Mouse (Mus musculus): ENCODE data around the gene 1700001C19Rik. TPM values are rescaled to one million over a fixed set of nuclear protein-coding genes. Genes with fewer than 3 reads are reported as not detected.
A peak's percentile ranks its signal among the peaks of the same experiment; 100 is the strongest.

The 1700001C19Rik gene
- not detected for polyA plus RNA-seq (2017; shearing (Covaris generic))

DNA sequence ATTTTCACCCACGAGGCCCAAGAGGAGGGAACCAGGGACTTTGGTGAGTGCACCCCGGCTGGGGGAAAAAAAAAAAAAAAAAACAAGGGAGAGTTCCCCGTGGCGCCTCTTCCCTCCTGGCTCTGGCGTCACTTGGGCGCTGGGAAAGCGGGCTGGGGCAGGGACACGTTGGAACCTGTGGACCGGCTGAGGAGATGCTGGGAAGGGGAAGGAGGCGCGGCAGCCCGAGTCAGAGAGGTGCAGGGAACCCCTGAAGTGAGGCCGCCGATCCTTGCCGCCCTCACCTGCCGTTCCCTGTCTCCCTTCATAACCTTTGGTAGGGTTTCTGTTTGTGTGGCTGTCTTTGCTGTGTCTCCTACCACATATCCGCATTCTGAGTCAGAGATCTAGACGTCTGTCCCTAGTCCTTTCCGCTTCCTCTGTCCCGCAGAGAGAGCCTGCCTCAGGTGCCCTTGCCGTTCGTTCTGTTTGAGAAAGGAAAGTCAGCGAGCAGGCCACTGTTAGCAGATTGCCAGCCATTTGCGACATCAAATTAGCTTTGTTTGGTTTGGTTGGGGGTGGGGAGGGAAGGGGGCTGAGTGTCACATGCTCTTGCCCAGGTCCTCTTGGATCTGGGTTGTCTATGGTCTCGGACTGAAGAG, at the start of gene 1700001C19Rik:
TSS of gene 1700001C19Rik (minus strand) at position 470 of the 641 bp plus-strand sequence.
- ATAC-seq: peak; percentile 63

DNA sequence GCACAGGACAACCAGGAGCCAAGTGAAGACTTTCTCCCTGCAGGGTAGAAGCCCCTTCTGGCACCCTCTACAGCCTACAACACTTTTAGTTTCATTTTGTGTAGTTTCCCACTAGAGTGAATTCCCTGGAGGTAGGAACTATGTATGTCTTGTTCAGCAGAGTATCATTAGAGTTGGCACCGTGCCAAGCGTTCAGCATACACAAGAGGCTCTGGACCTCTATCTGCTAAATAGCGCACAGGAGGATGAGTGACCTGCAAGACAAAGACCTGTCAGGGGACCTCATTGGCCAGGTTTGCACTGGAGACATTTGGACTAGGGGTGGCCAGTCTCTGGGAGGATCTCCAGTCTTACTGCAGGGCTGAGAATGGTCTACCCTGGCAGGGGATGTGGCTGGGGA, 48.6 kb upstream of the 1700001C19Rik start:
- ATAC-seq: no peak

DNA sequence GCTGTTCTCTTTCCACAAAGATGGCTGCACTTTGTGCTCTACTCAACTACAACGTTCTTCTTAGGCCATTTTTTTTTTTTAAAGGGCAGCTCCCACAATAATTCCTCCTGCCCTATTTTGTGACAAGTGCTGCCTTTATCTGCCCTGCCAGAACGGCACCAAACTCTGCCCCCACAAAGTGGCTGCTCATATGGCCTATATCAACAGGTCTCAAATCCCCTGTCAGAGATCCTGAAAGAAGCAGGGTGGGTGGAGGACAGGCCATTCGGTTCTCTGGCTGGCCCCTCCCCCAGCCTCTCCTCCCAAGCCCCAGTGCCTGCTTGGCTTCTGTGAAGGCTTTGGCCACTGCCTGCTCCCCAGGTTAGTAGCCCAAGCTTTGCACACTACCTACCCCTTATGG, 47.8 kb upstream of the 1700001C19Rik start:
- no peak for ATAC-seq

DNA sequence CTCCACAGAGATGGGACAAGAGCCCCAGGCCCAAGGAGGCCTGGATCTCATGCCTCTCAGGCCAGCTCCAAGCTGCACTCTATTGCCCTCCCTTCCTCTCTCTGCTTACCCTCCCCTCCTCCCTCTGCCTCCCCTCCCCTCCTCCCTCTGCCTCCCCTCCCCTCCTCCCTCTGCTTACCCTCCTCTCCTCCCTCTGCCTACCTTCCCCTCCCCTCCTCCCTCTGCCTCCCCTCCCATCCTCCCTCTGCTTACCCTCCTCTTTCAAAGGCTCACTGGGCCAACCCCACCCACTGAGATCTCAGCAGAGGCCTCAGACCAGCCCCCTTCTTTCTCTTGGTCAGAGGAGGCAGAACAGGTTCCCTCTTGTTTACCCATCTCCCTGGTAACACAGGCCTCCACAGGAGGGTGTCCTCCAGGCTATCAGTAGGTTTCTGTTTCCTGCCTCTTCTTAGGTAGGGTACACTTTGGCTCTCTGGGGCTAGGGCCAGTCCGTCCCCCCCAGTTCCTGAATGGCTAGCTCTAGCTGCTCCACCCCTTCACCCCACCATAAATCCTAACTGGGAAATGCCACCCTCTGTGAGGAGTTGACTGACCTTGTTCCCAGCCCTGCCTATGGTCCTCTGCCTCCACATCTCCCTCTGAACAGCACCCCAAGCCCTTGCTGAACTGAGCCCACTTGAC, 47.2 kb upstream of the 1700001C19Rik start:
- no peak for ATAC-seq

DNA sequence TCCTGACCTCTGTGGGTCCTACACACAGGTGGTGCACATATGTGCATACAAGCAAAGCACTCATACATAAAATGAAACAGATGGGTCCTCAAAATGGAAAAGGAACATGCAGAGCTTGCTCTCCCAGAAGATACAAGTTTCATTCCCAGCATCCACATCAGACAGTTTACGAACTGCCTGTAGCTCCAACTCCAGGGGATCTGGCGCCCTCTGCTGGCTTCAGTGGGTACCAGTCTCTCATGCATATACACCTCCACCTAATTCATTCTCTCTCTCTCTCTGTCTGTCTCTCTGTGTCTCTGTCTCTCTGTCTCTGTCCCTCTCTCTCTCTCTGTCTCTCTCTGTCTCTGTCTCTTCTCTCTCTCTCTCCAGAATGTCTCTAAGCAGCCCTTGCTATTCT, 45.2 kb upstream of the 1700001C19Rik start:
- ATAC-seq: no peak

DNA sequence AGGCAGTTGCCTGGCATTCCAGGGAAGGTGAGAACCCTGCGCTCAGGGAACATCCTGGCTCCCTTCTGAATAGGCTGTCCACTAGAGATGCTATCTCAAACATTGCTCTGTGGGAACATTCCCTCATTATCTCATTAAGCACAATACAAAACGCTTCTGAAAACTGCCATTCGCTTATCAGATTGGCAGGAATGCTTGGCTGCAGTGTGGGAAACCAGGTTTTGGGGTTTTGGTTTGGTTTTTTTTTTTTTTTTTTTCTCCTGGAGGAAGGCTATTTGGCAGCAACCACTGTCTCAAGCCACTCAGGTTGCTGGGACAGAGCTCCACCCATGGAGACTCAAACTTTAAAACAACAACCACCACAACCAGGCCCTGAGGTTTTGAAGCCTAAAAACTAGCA, 42.7 kb upstream of the 1700001C19Rik start:
- ATAC-seq: no peak

DNA sequence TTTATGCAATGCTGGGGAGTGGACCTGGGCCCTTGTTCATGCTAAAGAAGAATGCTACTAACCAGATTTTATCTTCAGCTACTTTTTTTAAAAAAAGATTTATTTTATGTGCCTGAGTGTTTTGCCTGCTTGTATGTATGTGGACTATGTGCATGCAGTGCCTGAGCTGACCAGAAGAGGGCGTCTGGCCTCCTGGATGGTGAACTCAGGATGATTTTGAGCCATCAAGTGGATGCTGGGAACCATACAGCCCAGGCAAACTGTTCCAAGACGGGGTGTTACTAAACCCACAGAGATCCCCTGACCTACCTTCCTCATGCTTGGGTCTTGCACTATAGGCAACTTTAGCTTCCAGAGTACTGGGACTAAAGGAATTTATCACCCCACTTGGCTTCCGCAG, 38.5 kb upstream of the 1700001C19Rik start:
- ATAC-seq: no peak

DNA sequence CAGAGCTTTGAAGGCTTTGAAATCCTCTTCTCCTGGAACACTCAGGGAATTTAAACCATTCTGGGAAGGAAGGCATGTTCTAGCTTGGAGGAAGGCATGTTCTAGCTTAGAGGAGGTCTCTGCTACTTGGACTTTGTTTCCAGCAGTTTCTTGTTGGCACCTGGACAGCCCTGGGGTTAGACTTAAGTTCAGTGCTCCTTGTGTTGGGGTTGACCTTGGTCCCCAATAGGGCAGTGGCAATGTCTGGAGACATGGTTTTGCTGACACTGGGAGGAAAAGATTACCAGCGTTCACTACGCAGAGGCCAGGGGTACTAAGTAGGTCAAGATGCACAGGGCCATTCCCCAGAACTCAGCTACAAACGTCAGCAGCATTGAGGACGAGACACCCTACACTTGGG, 38.0 kb upstream of the 1700001C19Rik start:
- no peak for ATAC-seq

DNA sequence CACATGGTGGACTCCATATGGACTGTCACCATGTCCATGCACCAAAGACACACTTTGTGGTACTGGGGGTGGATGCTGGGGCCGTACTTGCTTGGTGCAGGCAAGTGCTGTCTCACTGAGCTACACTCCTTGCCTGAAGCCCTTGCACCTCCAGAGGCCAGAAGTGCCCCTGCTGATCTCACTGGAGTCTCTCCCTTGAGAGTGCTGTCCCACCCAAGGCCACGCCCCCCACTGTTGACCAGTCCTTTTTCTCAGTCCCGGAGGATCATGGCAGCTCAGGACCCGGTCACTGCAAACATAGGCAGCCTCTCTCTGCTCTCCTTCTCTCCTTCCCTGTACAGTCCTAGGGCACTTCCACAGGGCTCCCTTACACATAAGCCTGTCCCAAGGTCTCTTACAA, 37.1 kb upstream of the 1700001C19Rik start:
- no peak for ATAC-seq

DNA sequence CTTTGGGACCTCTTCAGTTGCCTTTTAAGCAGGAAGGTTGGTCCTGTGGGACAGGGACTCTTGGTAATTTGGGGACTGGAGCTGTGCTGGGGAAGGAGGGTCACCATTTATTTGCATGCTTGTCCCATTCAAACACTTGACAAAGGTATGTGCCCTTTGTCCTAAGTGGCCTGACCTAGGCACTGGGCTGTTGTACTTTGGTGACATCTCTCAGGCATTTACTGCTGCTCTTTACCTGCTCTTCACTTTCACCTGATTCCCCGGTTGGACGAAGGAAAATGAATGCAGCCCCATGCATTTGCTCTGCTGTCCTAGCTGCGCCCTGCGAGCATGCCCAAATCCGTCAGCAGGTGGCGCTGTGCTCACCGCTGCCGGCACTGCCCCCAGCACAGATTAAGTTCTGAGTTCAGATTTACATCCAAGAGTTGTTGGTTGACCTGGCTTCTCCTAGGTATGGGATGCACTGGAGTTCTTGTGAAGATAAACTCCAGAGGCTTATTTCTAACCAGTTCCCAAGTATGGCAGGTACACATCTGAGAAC, 36.3 kb upstream of the 1700001C19Rik start:
- peak; percentile 35 for ATAC-seq

DNA sequence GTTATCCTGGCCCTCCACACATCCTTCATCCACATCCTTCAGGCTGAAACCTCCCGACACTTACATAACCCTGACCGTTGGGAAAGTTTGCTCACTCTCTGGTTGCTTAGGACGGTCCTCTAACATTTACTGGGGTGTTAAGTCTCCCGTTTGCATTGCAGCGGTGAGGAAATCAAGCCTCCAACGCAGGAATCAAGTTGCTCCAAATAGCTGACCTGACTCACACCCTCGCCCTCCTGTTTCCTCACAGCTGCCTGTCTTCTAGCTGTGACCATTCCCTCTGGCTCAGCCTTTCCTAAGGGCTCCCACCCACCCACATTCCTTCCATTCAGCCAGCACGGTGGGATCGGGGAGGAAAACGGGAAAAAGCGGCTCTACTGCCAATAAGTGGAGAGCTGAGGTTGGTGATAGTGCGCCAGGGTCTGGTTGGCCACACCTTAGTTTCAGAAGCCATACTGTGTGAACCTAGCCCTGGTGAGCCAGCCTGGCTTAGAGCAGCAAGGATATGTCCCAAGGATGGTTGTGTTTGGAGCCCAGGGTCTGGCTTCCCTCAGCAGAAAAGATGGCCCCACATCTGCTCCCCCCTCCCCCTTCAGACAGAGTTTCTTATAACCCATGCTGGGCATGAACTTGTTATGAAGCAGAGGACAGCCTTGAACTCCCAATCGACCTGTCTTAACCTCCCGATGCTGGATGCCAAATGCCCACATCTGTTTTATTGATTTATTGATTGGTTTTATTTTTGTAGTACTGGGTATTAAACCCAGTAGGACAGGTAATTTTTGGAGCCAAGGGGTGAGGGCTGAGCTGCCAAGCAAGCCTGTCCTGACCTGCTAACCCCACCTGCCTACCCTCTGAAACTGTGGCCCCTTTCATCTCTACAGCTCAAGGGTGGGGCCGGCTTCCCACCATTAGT, 35.5 kb upstream of the 1700001C19Rik start:
- no peak for ATAC-seq

DNA sequence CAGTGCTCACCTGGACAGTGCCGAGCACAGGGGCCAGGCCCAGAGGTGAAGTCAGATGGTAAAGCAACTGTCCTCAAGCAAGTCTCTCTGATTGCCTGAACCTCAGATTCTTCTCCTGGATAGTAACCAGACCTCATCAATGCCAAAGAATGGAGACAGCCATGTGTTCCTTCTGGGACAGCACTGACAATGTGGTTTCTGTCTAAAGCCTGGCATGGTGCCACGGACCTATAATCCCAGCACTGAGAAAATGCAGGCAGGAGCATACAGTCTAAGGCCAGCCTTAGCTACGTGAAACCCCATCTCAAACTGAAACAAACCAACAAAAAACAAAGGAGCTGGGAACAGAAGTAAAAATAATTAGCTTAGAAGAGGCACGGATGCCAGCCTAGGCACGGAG, 33.5 kb upstream of the 1700001C19Rik start:
- ATAC-seq: no peak

DNA sequence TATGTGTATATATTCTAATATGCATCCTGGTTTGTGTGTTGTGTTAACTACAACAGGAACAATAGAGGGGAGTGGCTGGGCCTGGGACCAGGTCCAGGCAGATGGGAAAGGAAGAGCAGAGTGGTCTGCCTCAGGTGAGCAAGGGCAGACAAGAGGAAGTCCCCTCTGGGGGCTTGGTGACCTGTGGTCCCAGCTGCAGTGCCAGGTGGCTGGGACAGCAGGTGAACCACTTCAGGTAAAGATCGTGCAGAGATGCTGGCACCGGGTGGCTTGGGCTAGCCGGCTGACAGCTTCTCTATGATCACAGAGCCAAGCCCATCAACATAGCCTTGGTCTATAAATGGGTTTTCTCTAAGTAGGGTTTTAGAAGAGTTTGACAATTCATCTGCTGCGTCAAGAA, 32.9 kb upstream of the 1700001C19Rik start:
- ATAC-seq: no peak

DNA sequence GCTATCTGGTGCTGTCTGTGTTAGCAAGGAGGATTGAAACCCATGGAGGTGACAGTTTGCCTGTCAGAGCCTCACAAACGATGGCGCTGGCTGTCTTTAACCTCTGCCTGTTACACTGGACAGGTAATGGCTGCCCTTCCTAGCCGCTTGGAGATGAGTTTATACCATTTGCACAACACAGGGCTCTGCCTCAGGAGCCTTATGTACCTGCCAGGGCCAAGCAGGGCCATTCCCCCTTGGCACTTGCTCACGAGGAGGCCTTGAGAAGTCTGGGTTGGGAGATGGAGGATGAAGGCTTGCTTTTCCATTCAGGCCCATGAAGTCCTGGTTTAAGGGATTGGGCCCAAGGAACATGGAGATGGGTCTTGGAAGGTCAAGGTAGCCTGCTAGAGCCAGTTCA, 32.5 kb upstream of the 1700001C19Rik start:
- ATAC-seq: no peak

DNA sequence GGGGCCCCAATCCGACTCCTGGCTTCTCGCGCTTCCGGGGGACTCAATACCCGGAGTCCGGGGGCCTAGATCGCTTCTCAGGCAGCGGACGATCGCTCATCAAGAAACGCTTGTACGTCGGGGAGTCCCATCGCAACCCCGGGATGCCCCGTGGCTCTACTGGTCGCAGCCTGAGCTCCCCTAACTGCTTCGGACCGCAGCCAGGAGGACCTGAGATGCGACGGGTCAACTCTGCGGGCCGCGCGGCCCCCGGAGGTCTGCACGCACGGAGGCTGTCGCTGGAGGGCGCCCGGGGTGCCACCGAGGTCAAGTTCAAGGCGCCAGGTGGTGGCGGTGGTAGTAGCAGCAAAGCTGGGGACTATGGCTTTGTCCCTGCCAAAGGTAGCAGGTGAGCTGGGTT, 31.3 kb upstream of the 1700001C19Rik start:
- no peak for ATAC-seq

DNA sequence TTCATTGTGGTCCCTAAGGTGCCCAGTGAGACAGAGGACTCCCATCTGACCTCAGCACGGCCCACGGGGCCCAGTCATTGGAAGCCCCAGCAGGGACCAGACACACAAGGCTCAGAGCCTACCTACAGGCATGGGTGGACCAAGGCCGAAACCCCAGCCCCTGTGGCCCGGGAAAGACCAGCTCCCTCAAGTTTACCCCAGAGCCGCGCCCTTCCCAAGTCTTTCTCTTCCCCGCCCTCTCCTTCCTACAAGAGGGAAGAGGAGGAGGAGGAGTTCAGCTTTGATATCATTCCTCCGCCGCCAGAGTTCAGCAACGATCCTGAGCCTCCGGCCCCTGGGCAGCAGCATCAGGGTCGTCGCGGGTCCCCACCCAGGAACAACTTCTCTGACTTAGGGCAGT, 30.9 kb upstream of the 1700001C19Rik start:
- no peak for ATAC-seq

DNA sequence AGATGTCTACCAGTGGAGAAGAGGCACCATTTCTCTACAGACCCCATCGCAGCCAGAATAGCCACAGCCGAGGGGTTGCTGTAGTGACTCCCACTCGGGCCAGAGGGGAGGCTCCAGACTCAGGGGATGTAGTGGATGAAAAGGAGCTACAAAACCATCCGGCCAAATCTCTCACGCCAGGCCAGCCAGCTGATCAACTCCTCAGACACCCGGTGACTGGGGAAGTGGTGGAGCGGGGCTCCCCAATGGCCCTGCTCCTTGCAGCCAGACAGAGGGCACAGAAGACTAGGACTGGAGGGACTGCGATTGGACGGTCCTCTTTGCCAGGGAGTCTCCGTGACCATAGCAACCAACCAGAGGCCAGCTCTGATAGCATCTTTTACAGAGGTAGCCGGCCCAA, 30.5 kb upstream of the 1700001C19Rik start:
- no peak for ATAC-seq

DNA sequence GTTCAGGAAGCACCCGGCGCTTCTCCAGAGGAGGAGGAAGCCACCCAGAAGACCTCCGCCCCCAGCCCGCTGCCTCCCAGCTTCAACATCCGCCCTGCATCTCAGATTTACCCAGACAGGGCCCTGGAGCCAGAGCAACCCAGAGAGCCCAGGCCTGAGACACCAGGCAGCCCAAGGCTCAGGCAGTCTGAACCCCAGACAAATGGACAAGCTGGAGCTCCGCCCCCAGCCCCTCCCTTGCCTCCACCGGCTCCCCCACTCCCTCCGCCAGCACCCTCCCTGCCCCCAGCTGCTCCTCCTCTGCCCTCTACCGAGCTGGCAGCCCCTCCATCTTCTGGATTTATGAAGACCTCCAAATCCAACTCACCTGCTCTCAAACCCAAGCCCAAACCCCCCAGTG, 29.1 kb upstream of the 1700001C19Rik start:
- no peak for ATAC-seq

DNA sequence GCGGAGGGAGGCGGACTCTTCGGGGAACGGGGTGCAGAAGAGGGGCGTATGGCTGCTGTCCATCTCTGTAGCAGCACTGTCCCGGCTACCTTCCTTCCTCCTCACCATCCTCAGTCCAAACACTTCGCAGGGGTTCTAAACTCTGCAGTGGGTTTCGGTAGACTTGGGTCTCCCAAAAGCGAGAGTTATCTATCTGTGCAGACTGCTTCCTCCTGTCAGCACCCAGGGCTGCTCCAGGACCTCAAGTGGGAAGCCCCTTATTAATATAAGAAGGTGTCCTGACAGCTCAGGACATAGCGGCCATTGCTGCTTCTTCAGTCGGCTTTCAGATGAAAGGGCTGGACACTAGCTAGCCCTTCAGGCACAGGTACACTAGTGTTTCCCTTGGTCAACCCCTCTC, 27.8 kb upstream of the 1700001C19Rik start:
- ATAC-seq: no peak

DNA sequence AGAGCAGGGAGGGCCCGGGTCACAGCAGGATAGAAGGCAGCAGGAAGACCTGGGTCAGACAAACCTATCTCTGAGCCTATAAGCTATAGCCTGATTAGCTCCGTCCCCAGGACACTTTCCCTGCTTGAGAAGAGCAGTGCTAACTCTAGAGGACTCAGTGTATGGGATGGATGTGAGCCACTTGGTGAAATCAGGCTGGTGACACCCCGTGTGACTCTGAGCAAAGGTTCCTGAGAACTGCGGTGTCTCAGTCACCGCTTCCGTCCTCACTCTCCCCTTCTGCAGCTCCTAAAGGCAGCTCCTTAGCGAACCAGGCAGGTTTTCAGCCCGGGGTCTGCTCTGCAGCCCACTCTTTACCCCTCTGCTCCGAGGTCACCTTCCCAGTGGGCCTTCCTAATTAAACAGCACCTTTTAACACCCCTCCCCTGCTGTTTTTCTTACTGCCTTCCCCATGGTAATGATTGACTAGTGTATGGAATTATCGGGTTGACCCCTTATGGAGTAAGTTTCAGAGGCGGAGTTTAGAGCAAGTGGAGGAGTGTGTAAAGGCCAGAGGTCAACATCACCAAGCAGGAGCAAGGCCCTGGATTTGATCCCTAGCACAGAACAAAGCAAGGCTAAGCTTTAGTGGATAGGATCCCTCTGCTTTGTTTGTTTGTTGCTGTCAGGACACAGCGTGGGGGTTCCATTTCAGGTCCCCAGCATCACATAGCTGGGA, 27.2 kb upstream of the 1700001C19Rik start:
- ATAC-seq: no peak

DNA sequence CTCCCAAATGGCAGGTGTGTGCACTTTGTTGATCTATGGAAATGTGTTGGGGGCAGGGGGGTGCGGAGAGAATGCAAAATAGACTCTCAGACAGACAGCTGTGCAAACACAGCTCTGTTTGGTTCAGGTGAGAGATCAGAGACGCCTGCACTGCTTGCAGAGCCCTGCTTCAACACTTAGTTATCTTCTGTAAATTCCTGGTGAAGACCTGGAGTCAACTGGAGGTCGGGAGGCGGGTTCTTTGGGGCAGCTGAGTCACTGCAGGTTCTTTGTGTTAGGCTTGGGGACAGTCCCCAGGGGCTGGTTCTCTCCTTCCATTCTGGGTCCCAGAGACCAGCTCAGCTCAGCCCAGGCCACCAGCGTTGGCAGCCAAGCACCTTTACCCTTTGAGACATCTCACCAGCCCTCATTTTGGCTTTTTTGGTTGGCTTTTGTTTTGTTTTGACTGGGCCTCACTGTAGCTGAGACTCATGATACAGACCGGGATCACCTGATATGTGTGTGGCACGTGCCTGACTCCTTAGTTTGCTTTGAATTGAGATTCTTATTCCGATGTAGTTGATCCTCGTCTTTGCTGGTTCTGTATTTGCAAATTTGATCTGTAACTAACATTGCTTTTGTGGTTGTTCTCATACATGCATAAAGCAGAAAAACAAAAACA, 25.7 kb upstream of the 1700001C19Rik start:
- no peak for ATAC-seq

DNA sequence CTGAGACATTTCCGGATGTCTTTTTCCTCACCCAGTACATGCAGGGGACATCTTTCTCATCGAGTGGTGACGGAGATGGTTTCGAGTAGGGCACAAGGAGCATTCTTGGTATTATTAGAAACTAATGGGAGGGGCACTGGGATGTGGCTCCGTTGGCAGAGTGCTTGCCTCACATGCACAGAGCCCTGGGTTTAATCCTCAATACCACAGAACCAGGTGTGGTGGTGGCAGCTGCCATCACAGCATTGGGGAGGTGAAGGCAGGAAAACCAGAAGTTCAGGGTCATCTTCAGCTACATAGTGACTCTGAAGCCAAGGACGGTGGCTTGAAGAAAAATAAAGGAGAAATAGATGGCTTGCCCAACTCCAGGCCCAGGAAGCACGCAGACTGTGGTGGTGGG, 25.0 kb upstream of the 1700001C19Rik start:
- ATAC-seq: no peak

Data from inflammation-experienced regulatory T-cells, adult 6 months (primary cell).